Mouse (Mus musculus) CD4-positive helper T cell, adult 2 months (primary cell): ENCODE results near the gene Prss3.
"Not testable (repeated sequence)": the region's sequence is repeated elsewhere in the genome, so short reads cannot be mapped to it uniquely, and the experiment has no call there.

Experiments used
- DNase-seq: peaks from one replicate; pipeline ENCODE4 v3.0.0-alpha.2; 2012; ENCODE audit warnings: low read depth, missing footprints, low spot score

Gene Prss3

DNA sequence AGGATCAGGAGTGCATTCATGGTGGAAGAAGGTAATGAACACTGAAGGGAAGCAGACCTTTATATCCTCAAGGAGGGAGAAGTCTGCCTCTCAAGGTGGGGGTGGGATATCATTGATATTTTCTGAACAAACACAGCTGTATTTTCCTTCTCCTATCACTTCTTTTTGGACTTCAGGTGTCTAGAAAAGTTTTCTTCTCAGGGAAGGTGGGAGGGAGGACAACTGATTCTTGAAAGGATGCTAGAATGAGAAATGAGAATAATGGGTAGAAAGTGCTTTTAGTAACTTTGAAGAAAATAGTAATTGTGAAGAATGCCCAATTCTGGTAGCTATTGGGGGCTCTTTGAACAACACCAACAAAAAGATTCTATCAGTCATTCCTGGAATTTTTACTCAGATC lies at the start of gene Prss3:
Gene Prss3, minus strand, starts transcription at position 101 of the 400 bp plus-strand sequence.
- DNase-seq = not testable (repeated sequence)

DNA sequence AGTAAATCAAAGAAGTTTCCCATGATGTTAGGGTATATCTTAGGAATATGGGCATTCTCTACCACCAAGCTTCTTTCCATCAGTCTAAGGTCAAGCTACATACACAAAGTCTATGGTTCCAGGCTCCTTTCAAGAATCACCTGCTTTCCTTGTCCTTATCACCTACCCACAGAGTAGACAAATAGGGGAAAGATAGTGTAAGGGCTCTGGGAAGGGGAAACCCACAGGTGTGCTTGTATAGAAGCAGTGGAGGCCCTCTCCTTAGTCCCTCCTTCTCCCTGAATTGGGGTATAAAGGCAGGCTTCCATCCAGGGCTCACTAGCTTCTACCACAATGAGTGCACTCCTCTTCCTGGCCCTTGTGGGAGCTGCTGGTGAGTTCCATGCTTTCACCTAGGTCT lies 14.6 kb upstream of the Prss3 start, which contains the start of gene Gm5771:
Gene Gm5771, plus strand, starts transcription at position 301 of the 400 bp plus-strand sequence.
- not testable (repeated sequence) for DNase-seq

DNA sequence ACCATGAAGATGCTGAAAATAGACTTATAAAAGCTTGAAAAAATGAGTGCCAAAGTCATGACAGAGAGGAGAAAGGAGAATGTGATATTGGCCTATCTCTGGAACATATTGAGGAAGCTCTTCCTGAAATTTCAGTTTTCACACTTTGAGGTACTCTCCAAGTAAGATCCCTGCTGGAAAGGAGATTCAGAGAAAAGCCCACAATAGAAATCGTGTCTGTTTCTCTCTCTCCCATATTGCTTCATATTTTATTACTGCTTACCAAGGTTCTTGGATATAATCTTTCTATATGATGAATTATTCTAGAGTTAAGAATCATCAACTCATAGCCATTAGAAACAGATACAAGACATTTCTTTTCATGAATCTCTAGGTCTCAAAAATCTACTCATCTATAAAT lies 14.2 kb upstream of the Prss3 start:
- DNase-seq = not testable (repeated sequence)

GRCm38 (mm10) chr6:41386781-41387180 lies 9.3 kb upstream of the Prss3 start:
- DNase-seq = no peak

DNA sequence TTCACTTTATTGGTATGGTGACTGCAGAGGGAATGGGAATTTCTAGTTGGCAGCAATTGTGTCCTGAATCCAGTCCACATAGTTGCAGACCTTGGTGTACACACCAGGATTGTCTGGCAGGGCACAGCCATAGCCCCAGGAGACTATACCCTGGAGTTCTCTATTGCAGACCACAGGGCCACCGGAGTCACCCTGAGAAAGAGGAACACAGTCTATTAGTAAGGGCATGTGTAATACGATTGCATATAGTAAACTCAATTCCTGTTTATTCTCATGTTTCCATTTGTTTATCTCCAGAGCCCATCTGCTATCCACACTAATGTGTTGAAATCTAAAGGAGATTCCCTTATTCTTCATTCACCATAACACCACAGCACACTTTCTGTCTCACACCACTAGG lies 3.7 kb downstream of the Prss3 start:
- not testable (repeated sequence) for DNase-seq

DNA sequence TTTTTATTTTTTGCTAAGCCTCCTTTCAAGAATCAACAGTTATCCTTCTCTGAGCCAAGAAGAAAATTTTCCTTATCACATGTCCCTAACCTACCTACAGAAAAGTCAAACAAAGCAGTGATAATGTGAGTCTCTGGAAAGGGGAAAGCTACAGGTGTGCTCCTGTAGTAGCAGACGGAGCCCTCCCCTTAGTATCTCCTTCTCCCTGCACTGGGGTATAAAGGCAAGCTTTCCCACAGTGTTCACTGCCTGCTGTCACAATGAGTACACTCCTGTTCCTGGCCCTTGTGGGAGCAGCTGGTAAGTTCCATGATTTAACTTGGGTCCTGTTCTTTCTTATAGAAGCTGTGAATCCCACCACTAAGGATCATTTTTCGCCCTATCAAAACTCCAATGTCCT lies 23.5 kb downstream of the Prss3 start, which contains the start of gene Try10:
Gene Try10, plus strand, starts transcription at position 174 of the 400 bp plus-strand sequence.
- DNase-seq = no peak
